Mouse (Mus musculus): ENCODE data around the gene Zfp799. TPM values are rescaled to one million over a fixed set of nuclear protein-coding genes. Genes with fewer than 3 reads are reported as not detected.
"Not testable (repeated sequence)": the region's sequence is repeated elsewhere in the genome, so short reads cannot be mapped to it uniquely, and the experiment has no call there.

Gene Zfp799
- 16.1 and 19.0 TPM in 2 replicates for polyA plus RNA-seq (2014; fragmentation: Nextera tagmentation; extraction: Ambion mirVana)

GRCm38 (mm10) chr17:32829540-32830417 lies at the start of gene Zfp799:
Zfp799 (minus strand) TSS chr17:32830261.
- WGBS = 1% methylated on average over 35 of the region's 35 CpGs
- no peak for TF ChIP-seq CTCF (IDR thresholded peaks at IDR 0.05; ENCODE audit: low read depth)

GRCm38 (mm10) chr17:32878773-32879172 lies 48.7 kb upstream of the Zfp799 start:
- H3K36me3 ChIP-seq (ENCODE audit: insufficient read depth) = peaks cover 28% of the 10 kb centered on the region
- no peaks in the 10 kb centered on the region; the same call in 1 of the 2 replicates for H3K27me3 ChIP-seq (ENCODE audit: insufficient read depth, low read length)
- no peaks in the 10 kb centered on the region for H3K9me3 ChIP-seq (ENCODE audit: low read depth, low read length)
- no peak overlapping the region for H3K4me2 ChIP-seq
- ATAC-seq (ENCODE audit: insufficient read depth) = no peak
- H3K27ac ChIP-seq (ENCODE audit: low read depth) = no peak overlapping the region
- no peak for TF ChIP-seq CTCF (IDR thresholded peaks at IDR 0.05; ENCODE audit: low read depth)
- H3K9ac ChIP-seq = no peak overlapping the region
- no peaks in the 10 kb centered on the region for H3K4me1 ChIP-seq (ENCODE audit: insufficient read depth)
- WGBS = 92% methylated on average over 11 of the region's 11 CpGs
- no peak overlapping the region for H3K4me3 ChIP-seq (ENCODE audit: low read depth, low read length)
- no peak for DNase-seq

More at GRCm38 (mm10) chr17:32829540-32830417, at the start of gene Zfp799:
- peaks cover 6% of the 10 kb centered on the region for H3K4me1 ChIP-seq (ENCODE audit: insufficient read depth)
- H3K4me3 ChIP-seq (ENCODE audit: low read depth, low read length) = peak within 1 kb of the TSS; percentile 81
- no peaks in the 10 kb centered on the region for H3K27me3 ChIP-seq (ENCODE audit: insufficient read depth, low read length)
- H3K27ac ChIP-seq (ENCODE audit: low read depth) = peak within 1 kb of the TSS; percentile 42; the same call in 1 of the 2 replicates
- DNase-seq (peak; percentile 94), ATAC-seq (ENCODE audit: insufficient read depth) (peak; percentile 98)
- H3K9me3 ChIP-seq (ENCODE audit: low read depth, low read length) = no peaks in the 10 kb centered on the region
- peak within 1 kb of the TSS; percentile 85 for H3K4me2 ChIP-seq
- peaks cover 12% of the 10 kb centered on the region; the same call in 1 of the 2 replicates for H3K36me3 ChIP-seq (ENCODE audit: insufficient read depth)
- peak within 1 kb of the TSS; percentile 93 for H3K9ac ChIP-seq

GRCm38 (mm10) chr17:32877471-32878171 lies 47.6 kb upstream of the Zfp799 start:
- ATAC-seq (ENCODE audit: insufficient read depth) (no peak), DNase-seq (peak; percentile 43)
- Histone ChIP-seq H3K27me3 (ENCODE audit: insufficient read depth, low read length) (no peaks in the 10 kb centered on the region; the same call in 1 of the 2 replicates), H3K9ac (no peak overlapping the region), H3K27ac (ENCODE audit: low read depth) (no peak overlapping the region), H3K9me3 (ENCODE audit: low read depth, low read length) (no peaks in the 10 kb centered on the region), H3K4me1 (ENCODE audit: insufficient read depth) (no peaks in the 10 kb centered on the region), H3K36me3 (ENCODE audit: insufficient read depth) (peaks cover 16% of the 10 kb centered on the region; the same call in 1 of the 2 replicates), H3K4me3 (ENCODE audit: low read depth, low read length) (peak overlapping the region; percentile 10), H3K4me2 (peak overlapping the region; percentile 48)
- TF ChIP-seq CTCF (IDR thresholded peaks at IDR 0.05; ENCODE audit: low read depth) = no peak
- WGBS = 3% methylated on average over 22 of the region's 22 CpGs

GRCm38 (mm10) chr17:32872696-32873095 lies 42.6 kb upstream of the Zfp799 start:
- ATAC-seq (ENCODE audit: insufficient read depth) (no peak), DNase-seq (no peak)
- no peaks in the 10 kb centered on the region; the same call in 1 of the 2 replicates for H3K27me3 ChIP-seq (ENCODE audit: insufficient read depth, low read length)
- H3K9ac ChIP-seq = no peak overlapping the region
- no peak for TF ChIP-seq CTCF (IDR thresholded peaks at IDR 0.05; ENCODE audit: low read depth)
- no peak overlapping the region for H3K4me3 ChIP-seq (ENCODE audit: low read depth, low read length)
- no peak overlapping the region for H3K27ac ChIP-seq (ENCODE audit: low read depth)
- no peaks in the 10 kb centered on the region for H3K9me3 ChIP-seq (ENCODE audit: low read depth, low read length)
- WGBS = 62% methylated on average over 5 of the region's 5 CpGs
- H3K4me1 ChIP-seq (ENCODE audit: insufficient read depth) = no peaks in the 10 kb centered on the region
- H3K36me3 ChIP-seq (ENCODE audit: insufficient read depth) = no peaks in the 10 kb centered on the region
- no peak overlapping the region for H3K4me2 ChIP-seq

- no peak for DNase-seq
- H3K27me3 ChIP-seq (ENCODE audit: insufficient read depth, low read length) = no peaks in the 10 kb centered on the region
- H3K27ac ChIP-seq (ENCODE audit: low read depth) = no peak overlapping the region
- 65% methylated on average over 4 of the region's 4 CpGs for WGBS
- no peaks in the 10 kb centered on the region for H3K36me3 ChIP-seq (ENCODE audit: insufficient read depth)
- no peak overlapping the region for H3K9ac ChIP-seq
- ATAC-seq (ENCODE audit: insufficient read depth) = no peak
- no peaks in the 10 kb centered on the region for H3K4me1 ChIP-seq (ENCODE audit: insufficient read depth)
- no peaks in the 10 kb centered on the region for H3K9me3 ChIP-seq (ENCODE audit: low read depth, low read length)
- no peak overlapping the region for H3K4me2 ChIP-seq
- H3K4me3 ChIP-seq (ENCODE audit: low read depth, low read length) = no peak overlapping the region
- TF ChIP-seq CTCF (IDR thresholded peaks at IDR 0.05; ENCODE audit: low read depth) = no peak
Measured at GRCm38 (mm10) chr17:32872091-32872490, 42.0 kb upstream of the Zfp799 start.

GRCm38 (mm10) chr17:32871483-32871882 lies 41.4 kb upstream of the Zfp799 start:
- TF ChIP-seq CTCF (IDR thresholded peaks at IDR 0.05; ENCODE audit: low read depth) = no peak
- no peak for DNase-seq

GRCm38 (mm10) chr17:32867266-32867665 lies 37.2 kb upstream of the Zfp799 start:
- not testable (repeated sequence) for H3K27ac ChIP-seq (ENCODE audit: low read depth); H3K36me3 ChIP-seq (ENCODE audit: insufficient read depth); H3K4me2 ChIP-seq; H3K27me3 ChIP-seq (ENCODE audit: insufficient read depth, low read length); H3K4me3 ChIP-seq (ENCODE audit: low read depth, low read length); H3K9me3 ChIP-seq (ENCODE audit: low read depth, low read length); H3K9ac ChIP-seq; H3K4me1 ChIP-seq (ENCODE audit: insufficient read depth); ATAC-seq (ENCODE audit: insufficient read depth); DNase-seq
- WGBS = 66% methylated on average over 3 of the region's 7 CpGs

More at GRCm38 (mm10) chr17:32871483-32871882, 41.4 kb upstream of the Zfp799 start:
- 92% methylated on average over 1 of the region's 1 CpGs for WGBS
- Histone ChIP-seq H3K9me3 (ENCODE audit: low read depth, low read length) (no peaks in the 10 kb centered on the region), H3K4me2 (no peak overlapping the region), H3K9ac (no peak overlapping the region), H3K36me3 (ENCODE audit: insufficient read depth) (no peaks in the 10 kb centered on the region), H3K27ac (ENCODE audit: low read depth) (no peak overlapping the region), H3K27me3 (ENCODE audit: insufficient read depth, low read length) (no peaks in the 10 kb centered on the region), H3K4me1 (ENCODE audit: insufficient read depth) (no peaks in the 10 kb centered on the region), H3K4me3 (ENCODE audit: low read depth, low read length) (no peak overlapping the region)
- no peak for ATAC-seq (ENCODE audit: insufficient read depth)

GRCm38 (mm10) chr17:32856713-32857112 lies 26.7 kb upstream of the Zfp799 start:
- H3K36me3 ChIP-seq (ENCODE audit: insufficient read depth); H3K27me3 ChIP-seq (ENCODE audit: insufficient read depth, low read length); H3K27ac ChIP-seq (ENCODE audit: low read depth); DNase-seq; H3K4me2 ChIP-seq; H3K4me3 ChIP-seq (ENCODE audit: low read depth, low read length); H3K9me3 ChIP-seq (ENCODE audit: low read depth, low read length); ATAC-seq (ENCODE audit: insufficient read depth); H3K4me1 ChIP-seq (ENCODE audit: insufficient read depth); H3K9ac ChIP-seq: not testable (repeated sequence)
- WGBS = 45% methylated on average over 3 of the region's 6 CpGs
